Mouse (Mus musculus) forebrain, embryonic 16.5 days (tissue): ENCODE results near the gene Sars. TPM values are rescaled to one million over a fixed set of nuclear protein-coding genes. Genes with fewer than 3 reads are reported as not detected.
A peak's percentile ranks its signal among the peaks of the same experiment; 100 is the strongest.

Experiments
- ATAC-seq: fragments of 200-750 bp; cut with Nextera tagmentation; 2 replicates; pipeline ENCODE4 v1.8.0; 2017; ENCODE audit warnings: mild to moderate bottlenecking, moderate library complexity
- H3K27ac ChIP-seq: fragments of 300-500 bp; sonication (generic); 2 replicates; pipeline ENCODE4 v1.5.1; 2014; ENCODE audit warnings: low read length, control low read depth
- H3K27me3 ChIP-seq: fragments of 300-500 bp; sonication (generic); replicated peaks from 2 replicates; pipeline ENCODE4 v1.6.1; 2014; ENCODE audit warnings: low read length; ENCODE audit not compliant: control insufficient read depth, insufficient read depth
- H3K36me3 ChIP-seq: fragments of 300-500 bp; sonication (generic); 2 replicates; pipeline ENCODE4 v1.6.1; 2014; ENCODE audit not compliant: control insufficient read depth, insufficient read depth
- H3K4me1 ChIP-seq: fragments of 300-500 bp; sonication (generic); replicated peaks from 2 replicates; pipeline ENCODE4 v1.6.1; 2014; ENCODE audit warnings: low read length; ENCODE audit not compliant: control insufficient read depth, insufficient read depth
- H3K4me2 ChIP-seq: fragments of 300-500 bp; sonication (generic); 2 replicates; pipeline ENCODE4 v1.6.1; 2014; ENCODE audit warnings: mild to moderate bottlenecking, low read length, control low read depth
- H3K4me3 ChIP-seq: fragments of 300-500 bp; sonication (generic); replicated peaks from 2 replicates; pipeline ENCODE4 v1.5.1; 2014; ENCODE audit warnings: mild to moderate bottlenecking, low read length, control low read depth
- H3K9ac ChIP-seq: fragments of 300-500 bp; sonication (generic); replicated peaks from 2 replicates; pipeline ENCODE4 v1.6.1; 2014; ENCODE audit warnings: low read depth, low read length, control low read depth
- H3K9me3 ChIP-seq: fragments of 300-500 bp; sonication (generic); 2 replicates; pipeline ENCODE4 v1.6.1; 2016; ENCODE audit warnings: low read length; ENCODE audit not compliant: control insufficient read depth
- WGBS: fragments of 180-500 bp; shearing (Covaris S2); extraction: QIAGEN DNeasy Blood & Tissue Kit; methylation state at CpG from one replicate; pipeline ENCODE4 v1.1.7; 2014; 5-methylcytosine and 5-hydroxymethylcytosine counted together
- polyA plus RNA-seq: library from polyadenylated mRNA; unstranded; fragments of >200 nt; fragmentation: Nextera tagmentation; extraction: Ambion mirVana; gene quantifications from 2 replicates; pipeline ENCODE4 v1.2.1, GENCODE M21; 2015

Sars gene
- polyA plus RNA-seq, 1 experiment from 2014 or later: 230 TPM

- Histone ChIP-seq H3K9ac (peak overlapping the region; percentile 29; the same call in 1 of the 2 replicates), H3K4me2 (no peak overlapping the region), H3K36me3 (peaks cover 40% of the 10 kb centered on the region), H3K9me3 (no peaks in the 10 kb centered on the region), H3K27ac (peak overlapping the region; percentile 56), H3K4me3 (no peak overlapping the region), H3K4me1 (peaks cover 27% of the 10 kb centered on the region), H3K27me3 (no peaks in the 10 kb centered on the region)
- WGBS: 66% methylated on average over 15 of the region's 15 CpGs
- no peak for ATAC-seq
These were observed 42.5 kb downstream of the Sars start for GRCm38 (mm10) chr3:108402528-108402920.

GRCm38 (mm10) chr3:108401692-108402527, 43.1 kb downstream of the Sars start:
- H3K9ac ChIP-seq: peak overlapping the region; percentile 29; the same call in 1 of the 2 replicates
- H3K4me1 ChIP-seq: peaks cover 27% of the 10 kb centered on the region
- H3K27me3 ChIP-seq: no peaks in the 10 kb centered on the region
- peak; percentile 89 for ATAC-seq
- no peaks in the 10 kb centered on the region for H3K9me3 ChIP-seq
- H3K27ac ChIP-seq: peak overlapping the region; percentile 56
- H3K4me2 ChIP-seq: no peak overlapping the region
- WGBS: 33% methylated on average over 22 of the region's 22 CpGs
- no peak overlapping the region for H3K4me3 ChIP-seq
- H3K36me3 ChIP-seq: peaks cover 41% of the 10 kb centered on the region

GRCm38 (mm10) chr3:108400442-108400841, 44.6 kb downstream of the Sars start:
- WGBS: 81% methylated on average over 5 of the region's 5 CpGs

GRCm38 (mm10) chr3:108398281-108398680, 46.7 kb downstream of the Sars start:
- Histone ChIP-seq H3K27me3 (no peaks in the 10 kb centered on the region), H3K4me1 (peaks cover 8% of the 10 kb centered on the region), H3K27ac (no peak overlapping the region), H3K36me3 (peaks cover 50% of the 10 kb centered on the region), H3K9ac (no peak overlapping the region), H3K4me2 (no peak overlapping the region), H3K4me3 (no peak overlapping the region), H3K9me3 (no peaks in the 10 kb centered on the region)
- 94% methylated on average over 9 of the region's 9 CpGs for WGBS
- ATAC-seq: no peak

More at GRCm38 (mm10) chr3:108400442-108400841, 44.6 kb downstream of the Sars start:
- Histone ChIP-seq H3K27me3 (no peaks in the 10 kb centered on the region), H3K4me2 (no peak overlapping the region), H3K4me3 (no peak overlapping the region), H3K9ac (no peak overlapping the region), H3K4me1 (peaks cover 12% of the 10 kb centered on the region), H3K36me3 (peaks cover 45% of the 10 kb centered on the region), H3K9me3 (no peaks in the 10 kb centered on the region), H3K27ac (no peak overlapping the region)
- ATAC-seq: no peak

GRCm38 (mm10) chr3:108392793-108393192, 52.2 kb downstream of the Sars start:
- ATAC-seq: no peak
- H3K9ac ChIP-seq: no peak overlapping the region
- no peak overlapping the region for H3K4me3 ChIP-seq
- H3K4me2 ChIP-seq: no peak overlapping the region
- H3K27me3 ChIP-seq: no peaks in the 10 kb centered on the region
- H3K27ac ChIP-seq: no peak overlapping the region
- H3K4me1 ChIP-seq: peaks cover 9% of the 10 kb centered on the region
- no peaks in the 10 kb centered on the region for H3K9me3 ChIP-seq
- 54% methylated on average over 15 of the region's 15 CpGs for WGBS
- H3K36me3 ChIP-seq: peaks cover 23% of the 10 kb centered on the region

DNA sequence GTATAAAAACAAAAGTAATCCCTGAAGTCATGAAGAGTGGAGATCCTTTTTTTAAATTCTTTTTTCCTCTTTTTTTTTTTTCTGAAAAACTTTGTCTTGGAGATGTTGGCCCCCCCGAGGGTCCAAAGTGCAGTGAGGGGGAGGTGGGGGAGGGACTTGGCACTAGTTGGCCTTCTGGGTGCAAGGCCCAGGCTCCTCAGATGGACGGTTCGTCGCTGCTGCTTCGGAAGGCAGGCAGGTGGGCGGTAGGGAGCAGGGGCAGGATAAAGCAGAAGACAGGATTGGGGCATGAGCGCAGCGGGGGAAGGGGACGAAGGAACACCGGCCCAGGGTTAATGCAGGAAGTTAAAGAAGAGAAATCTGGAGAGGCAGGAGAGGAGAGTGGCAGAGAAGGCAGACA, 52.7 kb downstream of the Sars start:
- Histone ChIP-seq H3K4me2 (no peak overlapping the region), H3K36me3 (peaks cover 24% of the 10 kb centered on the region), H3K9me3 (no peaks in the 10 kb centered on the region), H3K4me1 (peaks cover 9% of the 10 kb centered on the region), H3K27ac (no peak overlapping the region), H3K27me3 (no peaks in the 10 kb centered on the region), H3K4me3 (no peak overlapping the region), H3K9ac (no peak overlapping the region)
- no peak for ATAC-seq
- 25% methylated on average over 10 of the region's 10 CpGs for WGBS

DNA sequence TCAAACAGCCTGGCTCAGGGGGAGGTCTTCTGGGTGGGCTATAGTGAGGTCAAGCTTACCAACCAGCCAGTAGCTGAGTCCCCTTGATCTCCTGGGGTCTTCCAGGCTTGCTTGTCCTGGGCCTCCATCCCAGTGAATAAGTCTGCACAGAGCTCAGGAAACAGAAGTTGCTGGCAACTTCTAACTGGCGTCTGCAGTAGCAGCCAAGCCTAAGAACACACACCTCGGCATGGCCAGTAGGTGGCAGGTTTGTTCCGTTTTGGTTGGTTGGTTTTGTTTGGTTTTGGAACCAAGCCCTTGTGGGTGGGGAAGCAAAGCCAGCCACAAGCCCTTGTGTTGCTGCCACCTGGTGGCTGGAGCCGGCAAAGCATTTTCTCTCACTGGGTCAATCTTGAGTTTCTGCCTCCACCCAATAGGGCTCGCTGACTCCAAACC, 55.9 kb downstream of the Sars start:
- WGBS: 0% methylated on average over 5 of the region's 5 CpGs
- Histone ChIP-seq H3K4me1 (peaks cover 20% of the 10 kb centered on the region), H3K9ac (no peak overlapping the region), H3K27me3 (no peaks in the 10 kb centered on the region), H3K9me3 (no peaks in the 10 kb centered on the region), H3K27ac (peak overlapping the region; percentile 65), H3K36me3 (peaks cover 3% of the 10 kb centered on the region), H3K4me2 (no peak overlapping the region), H3K4me3 (no peak overlapping the region)
- ATAC-seq: peak; percentile 75

GRCm38 (mm10) chr3:108386186-108386585, 58.8 kb downstream of the Sars start:
- H3K4me1 ChIP-seq: peaks cover 31% of the 10 kb centered on the region
- H3K36me3 ChIP-seq: peaks cover 3% of the 10 kb centered on the region; the same call in 1 of the 2 replicates
- H3K9me3 ChIP-seq: no peaks in the 10 kb centered on the region
- 89% methylated on average over 10 of the region's 10 CpGs for WGBS
- ATAC-seq: no peak
- no peak overlapping the region for H3K4me3 ChIP-seq
- H3K27me3 ChIP-seq: no peaks in the 10 kb centered on the region
- no peak overlapping the region for H3K27ac ChIP-seq
- no peak overlapping the region for H3K4me2 ChIP-seq
- H3K9ac ChIP-seq: no peak overlapping the region

GRCm38 (mm10) chr3:108384425-108384824, 60.6 kb downstream of the Sars start:
- H3K4me2 ChIP-seq: peak overlapping the region; percentile 68
- H3K9me3 ChIP-seq: no peaks in the 10 kb centered on the region
- H3K27me3 ChIP-seq: no peaks in the 10 kb centered on the region
- peaks cover 35% of the 10 kb centered on the region for H3K4me1 ChIP-seq
- H3K4me3 ChIP-seq: peak overlapping the region; percentile 79
- no peak for ATAC-seq
- H3K36me3 ChIP-seq: peaks cover 3% of the 10 kb centered on the region; the same call in 1 of the 2 replicates
- WGBS: 37% methylated on average over 2 of the region's 2 CpGs
- H3K27ac ChIP-seq: no peak overlapping the region
- peak overlapping the region; percentile 63; the same call in 1 of the 2 replicates for H3K9ac ChIP-seq
